In genomic region chr11:83472324-83473234, GRCm38 (mm10) we compare ENCODE assay signal across 7 mouse cellular contexts. TPM values are rescaled to one million over a fixed set of nuclear protein-coding genes. Genes with fewer than 3 reads are reported as not detected.
A peak's percentile ranks its signal among the peaks of the same experiment; 100 is the strongest.
DNase-seq lines count a peak whose midpoint lies in the region; ATAC-seq lines count a peak whose summit lies in the region.

Taf15 (plus strand) TSS chr11:83473086.

- peak within 1 kb of the TSS; percentile 94 for H3K4me3 ChIP-seq in intestine, embryonic 15.5 days (replicated peaks)
- H3K4me3 ChIP-seq in midbrain, embryonic 10.5 days: peak within 1 kb of the TSS; percentile 96

- H3K36me3 ChIP-seq in intestine, embryonic 15.5 days: no peaks in the 10 kb centered on the region
- peaks cover 23% of the 10 kb centered on the region for H3K36me3 ChIP-seq in midbrain, embryonic 10.5 days

- H3K9ac ChIP-seq in intestine, embryonic 15.5 days: peak within 1 kb of the TSS; percentile 95

- ATAC-seq in intestine, embryonic 15.5 days: peak; percentile 98

- peaks cover 13% of the 10 kb centered on the region; the same call in 1 of the 2 replicates for H3K4me1 ChIP-seq in intestine, embryonic 15.5 days (replicated peaks)
- H3K4me1 ChIP-seq in midbrain, embryonic 10.5 days: peaks cover 22% of the 10 kb centered on the region

- H3K9me3 ChIP-seq in intestine, embryonic 15.5 days: no peaks in the 10 kb centered on the region
- no peaks in the 10 kb centered on the region for H3K9me3 ChIP-seq in midbrain, embryonic 10.5 days (replicated peaks)

- peak; percentile 100 for DNase-seq in adrenal gland, adult 2 months
- peak; percentile 96 for DNase-seq in embryo, embryonic 11.5 days (ENCODE audit: low read depth, low spot score)
- DNase-seq in gastrocnemius, postnatal 36 days: peak; percentile 97 to 98
- peak; percentile 99 for DNase-seq in left cerebral cortex, postnatal 25 days (ENCODE audit: low spot score in 2 of 2)
- DNase-seq in midbrain, embryonic 10.5 days (ENCODE audit: low spot score): peak; percentile 99
- peak; percentile 98 for DNase-seq in right cerebral cortex, postnatal 4 days

- peak within 1 kb of the TSS; percentile 97 for H3K27ac ChIP-seq in intestine, embryonic 15.5 days
- H3K27ac ChIP-seq in midbrain, embryonic 10.5 days (replicated peaks): peak within 1 kb of the TSS; percentile 98

- H3K27me3 ChIP-seq in intestine, embryonic 15.5 days (replicated peaks): no peaks in the 10 kb centered on the region
- peaks cover 36% of the 10 kb centered on the region for H3K27me3 ChIP-seq in midbrain, embryonic 10.5 days (ENCODE audit: low read depth, poor library complexity, severe bottlenecking)

- H3K4me2 ChIP-seq in intestine, embryonic 15.5 days (replicated peaks): peak within 1 kb of the TSS; percentile 70

- intact Hi-C loops in gastrocnemius, postnatal 36 days (cut with DNase I): loop anchor here (2.0 kb wide), 1 partner anchor 32 kb away; no protein-coding TSS in a partner anchor
- intact Hi-C loops in left cerebral cortex, postnatal 25 days (cut with DNase I): loop anchor here (1.0 kb wide), 1 partner anchor 32 kb away; no protein-coding TSS in a partner anchor

- WGBS in intestine, embryonic 15.5 days: under 1% methylated on average over 66 of the region's 66 CpGs
- under 1% methylated on average over 66 of the region's 66 CpGs for WGBS in midbrain, embryonic 10.5 days

RNA-seq across cellular contexts. Expression of gene Taf15, which starts in this region (rescaled TPM):
- 10 to 100 TPM; 56.8 to 77.7 TPM for total RNA-seq in adrenal gland, adult 2 months (2021)
- polyA plus RNA-seq in adrenal gland, adult 2 months (2012; rRNA removed): 2.5 and 3.4 TPM in 2 replicates
- 10 to 100 TPM; 19.5 to 21.7 TPM for total RNA-seq in gastrocnemius, postnatal 36 days (2021)
- polyA plus RNA-seq in intestine, embryonic 15.5 days (2015; fragmentation: Nextera tagmentation; extraction: Ambion mirVana): 12.9 and 13.9 TPM in 2 replicates
- total RNA-seq in left cerebral cortex, postnatal 25 days (2021): 10 to 100 TPM; 48.4 to 65.7 TPM
- 11.2 and 12.6 TPM in 2 replicates for polyA plus RNA-seq in midbrain, embryonic 10.5 days (2016; fragmentation: Nextera tagmentation; extraction: Ambion mirVana)

Comparison
In these comparisons a context has a peak if more than half of its experiments do, and no peak if none do; other contexts are left out.
1. Peak in every context shown above with its lines: DNase-seq, ATAC-seq, H3K4me3 ChIP-seq and H3K27ac ChIP-seq.